Mouse (Mus musculus) forebrain, postnatal 0 days (tissue): ENCODE measurements at regions not wholly inside any gene's neighbourhood (a gene's known extent, or its start where the extent isn't known, plus 50 kb on each side); places are given as distances from the start of the nearest gene placed in this dataset.

ENCODE experiments used
- ATAC-seq: fragments of 200-750 bp; cut with Nextera tagmentation; 2 replicates; pipeline ENCODE4 v1.8.0; 2017; ENCODE audit warnings: mild to moderate bottlenecking, moderate library complexity
- DNase-seq: peaks from one replicate; pipeline ENCODE4 v3.0.0-alpha.2; 2015
- H3K27ac ChIP-seq: fragments of 300-500 bp; sonication (generic); 2 replicates; pipeline ENCODE4 v1.5.1; 2014; ENCODE audit warnings: low read depth, mild to moderate bottlenecking, antibody characterized with exemption, low read length, moderate library complexity, mixed read lengths
- H3K27me3 ChIP-seq: fragments of 300-500 bp; sonication (generic); 2 replicates; pipeline ENCODE4 v1.6.1; 2014; ENCODE audit warnings: mild to moderate bottlenecking, low read length, mixed read lengths; ENCODE audit not compliant: insufficient read depth
- H3K36me3 ChIP-seq: fragments of 300-500 bp; sonication (generic); 2 replicates; pipeline ENCODE4 v1.6.1; 2014; ENCODE audit warnings: mild to moderate bottlenecking, moderate library complexity; ENCODE audit not compliant: insufficient read depth
- H3K4me1 ChIP-seq: fragments of 300-500 bp; sonication (generic); 2 replicates; pipeline ENCODE4 v1.6.1; 2014; ENCODE audit warnings: antibody characterized with exemption; ENCODE audit not compliant: insufficient read depth
- H3K4me2 ChIP-seq: fragments of 300-500 bp; sonication (generic); 2 replicates; pipeline ENCODE4 v1.6.1; 2014; ENCODE audit warnings: low read depth, mild to moderate bottlenecking, moderate library complexity
- H3K4me3 ChIP-seq: fragments of 300-500 bp; sonication (generic); 2 replicates; pipeline ENCODE4 v1.5.1; 2014; ENCODE audit warnings: low read depth, low read length, mixed read lengths
- H3K9ac ChIP-seq: fragments of 300-500 bp; sonication (generic); 2 replicates; pipeline ENCODE4 v1.6.1; 2014; ENCODE audit warnings: mild to moderate bottlenecking
- H3K9me3 ChIP-seq: fragments of 300-500 bp; sonication (generic); 2 replicates; pipeline ENCODE4 v1.6.1; 2016; ENCODE audit warnings: low read length
- CTCF ChIP-seq: sonication (generic); IDR thresholded peaks from 2 replicates; pipeline ENCODE4 v1.5.1; 2016; ENCODE audit warnings: antibody characterized with exemption, control low read depth, low read depth
- WGBS: fragments of 180-500 bp; shearing (Covaris S2); extraction: QIAGEN DNeasy Blood & Tissue Kit; methylation state at CpG from one replicate; pipeline ENCODE4 v1.1.7; 2014; 5-methylcytosine and 5-hydroxymethylcytosine counted together

- DNase-seq (peak; percentile 58), ATAC-seq (peak; percentile 42)
- Histone ChIP-seq H3K9ac (no peak overlapping the region), H3K27ac (0 out of 2 replicates have a peak overlapping the region, but pooled peaks have one; percentile 15), H3K4me3 (no peak overlapping the region), H3K4me2 (no peak overlapping the region), H3K36me3 (no peaks in the 10 kb centered on the region), H3K4me1 (no peaks in the 10 kb centered on the region), H3K27me3 (no peaks in the 10 kb centered on the region), H3K9me3 (no peaks in the 10 kb centered on the region)
- 74% methylated on average over 21 of the region's 21 CpGs for WGBS
- peak; percentile 56 for TF ChIP-seq CTCF
Measured at GRCm38 (mm10) chr14:102805936-102806923, 176.2 kb downstream of the Kctd12 start.

- DNase-seq (no peak), ATAC-seq (no peak)
- Histone ChIP-seq H3K27me3 (no peaks in the 10 kb centered on the region), H3K4me2 (no peak overlapping the region), H3K9ac (no peak overlapping the region), H3K4me3 (no peak overlapping the region), H3K9me3 (no peaks in the 10 kb centered on the region), H3K4me1 (no peaks in the 10 kb centered on the region), H3K36me3 (no peaks in the 10 kb centered on the region), H3K27ac (no peak overlapping the region)
- TF ChIP-seq CTCF = no peak
- WGBS = 71% methylated on average over 2 of the region's 2 CpGs
Measured at GRCm38 (mm10) chr14:102795676-102796075, 186.8 kb downstream of the Kctd12 start.

DNA sequence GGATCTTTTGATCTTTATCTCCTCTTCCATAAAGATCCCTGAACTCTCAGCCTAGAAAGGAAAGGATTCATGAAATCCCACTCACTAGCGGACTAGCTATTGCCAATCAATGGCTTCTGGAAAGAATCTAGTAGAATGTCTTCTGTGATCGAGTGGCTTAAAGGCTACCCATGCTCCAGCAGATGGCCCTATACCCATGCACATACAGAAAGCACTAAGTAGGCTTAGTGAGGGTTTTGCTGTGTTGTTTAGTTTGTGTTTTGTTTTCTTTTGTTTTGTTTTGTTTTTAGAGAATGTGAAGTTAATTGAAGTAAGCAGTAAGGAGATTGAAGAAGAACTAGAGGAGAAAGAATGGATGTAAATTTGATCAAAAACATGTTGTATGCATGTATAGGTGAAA, 187.5 kb downstream of the Kctd12 start:
- no peak overlapping the region for H3K27ac ChIP-seq
- DNase-seq (no peak), ATAC-seq (no peak)
- 96% methylated on average over 2 of the region's 2 CpGs for WGBS
- no peak overlapping the region for H3K4me3 ChIP-seq
- H3K4me1 ChIP-seq = no peaks in the 10 kb centered on the region
- no peak; the same call in 1 of the 2 replicates for TF ChIP-seq CTCF
- no peaks in the 10 kb centered on the region for H3K9me3 ChIP-seq
- no peaks in the 10 kb centered on the region for H3K27me3 ChIP-seq
- no peak overlapping the region for H3K4me2 ChIP-seq
- no peaks in the 10 kb centered on the region for H3K36me3 ChIP-seq
- H3K9ac ChIP-seq = no peak overlapping the region

GRCm38 (mm10) chr14:102793753-102794152, 188.7 kb downstream of the Kctd12 start:
- WGBS = 84% methylated on average over 7 of the region's 7 CpGs
- Histone ChIP-seq H3K36me3 (no peaks in the 10 kb centered on the region), H3K4me2 (no peak overlapping the region), H3K9ac (no peak overlapping the region), H3K27ac (no peak overlapping the region), H3K9me3 (no peaks in the 10 kb centered on the region), H3K4me3 (no peak overlapping the region), H3K27me3 (no peaks in the 10 kb centered on the region), H3K4me1 (no peaks in the 10 kb centered on the region)
- DNase-seq (no peak), ATAC-seq (no peak)
- no peak for TF ChIP-seq CTCF

DNA sequence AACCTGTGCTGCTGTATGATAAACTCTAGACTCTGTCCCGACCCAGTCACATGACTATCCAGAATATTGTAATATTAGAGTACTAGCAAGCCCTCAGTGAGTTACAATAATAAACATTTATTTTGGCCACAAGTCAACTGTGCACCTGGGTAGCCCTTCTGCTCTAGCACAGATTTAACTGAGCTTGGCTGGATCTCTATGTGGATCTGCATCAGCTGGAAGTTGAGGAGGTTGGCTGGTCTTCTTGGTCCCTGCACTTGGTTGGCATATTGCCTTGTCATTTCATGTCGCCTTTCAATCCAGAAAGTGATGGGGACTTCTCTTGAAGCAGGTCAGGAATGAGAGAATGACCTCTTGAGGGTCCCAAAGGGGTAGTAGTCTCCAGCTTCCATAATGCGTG, 191.5 kb downstream of the Kctd12 start:
- no peak overlapping the region for H3K4me3 ChIP-seq
- WGBS = 85% methylated on average over 3 of the region's 3 CpGs

DNA sequence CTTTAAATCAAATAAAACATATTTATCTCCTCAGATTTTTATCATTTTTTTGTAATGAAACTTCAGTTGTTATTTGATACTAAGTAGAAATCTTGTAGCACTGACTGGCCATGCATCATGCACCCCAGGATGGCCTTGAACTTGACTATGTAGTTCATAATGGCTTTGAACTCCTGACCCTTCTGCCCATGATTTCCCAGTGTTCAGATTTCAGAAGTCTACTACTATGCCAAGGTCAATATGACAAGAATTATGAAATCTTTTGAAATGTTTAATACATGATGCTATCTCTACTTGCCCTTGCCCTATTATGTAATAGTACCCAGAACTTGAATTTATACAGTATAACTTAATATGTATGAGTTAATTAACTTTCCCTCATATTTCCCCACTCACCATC, 200.2 kb downstream of the Kctd12 start:
- Histone ChIP-seq H3K4me2 (no peak overlapping the region), H3K4me1 (no peaks in the 10 kb centered on the region), H3K9me3 (no peaks in the 10 kb centered on the region), H3K36me3 (no peaks in the 10 kb centered on the region), H3K9ac (no peak overlapping the region), H3K27me3 (no peaks in the 10 kb centered on the region), H3K4me3 (no peak overlapping the region), H3K27ac (no peak overlapping the region)
- DNase-seq (no peak), ATAC-seq (no peak)
- no peak for TF ChIP-seq CTCF

More for the DNA sequence above, 191.5 kb downstream of the Kctd12 start:
- no peak for DNase-seq
- no peak for TF ChIP-seq CTCF
- no peak for ATAC-seq
- Histone ChIP-seq H3K9ac (no peak overlapping the region), H3K27ac (no peak overlapping the region), H3K36me3 (no peaks in the 10 kb centered on the region), H3K4me1 (no peaks in the 10 kb centered on the region), H3K9me3 (no peaks in the 10 kb centered on the region), H3K27me3 (no peaks in the 10 kb centered on the region), H3K4me2 (no peak overlapping the region)

GRCm38 (mm10) chr14:102769716-102770115, 212.7 kb downstream of the Kctd12 start:
- Histone ChIP-seq H3K4me2 (no peak overlapping the region), H3K9ac (no peak overlapping the region), H3K27me3 (no peaks in the 10 kb centered on the region), H3K4me3 (no peak overlapping the region), H3K27ac (no peak overlapping the region), H3K4me1 (no peaks in the 10 kb centered on the region), H3K36me3 (no peaks in the 10 kb centered on the region), H3K9me3 (no peaks in the 10 kb centered on the region)
- ATAC-seq (peak; percentile 10; the same call in 1 of the 2 replicates), DNase-seq (no peak)
- WGBS = 75% methylated on average over 3 of the region's 3 CpGs
- peak; percentile 19; the same call in 1 of the 2 replicates for TF ChIP-seq CTCF
